Mouse (Mus musculus): ENCODE data around the gene Zc3h7a. TPM values are rescaled to one million over a fixed set of nuclear protein-coding genes. Genes with fewer than 3 reads are reported as not detected.

The Zc3h7a gene
- polyA plus RNA-seq (2016; fragmentation: Nextera tagmentation; extraction: Ambion mirVana) = 103 and 106 TPM in 2 replicates

DNA sequence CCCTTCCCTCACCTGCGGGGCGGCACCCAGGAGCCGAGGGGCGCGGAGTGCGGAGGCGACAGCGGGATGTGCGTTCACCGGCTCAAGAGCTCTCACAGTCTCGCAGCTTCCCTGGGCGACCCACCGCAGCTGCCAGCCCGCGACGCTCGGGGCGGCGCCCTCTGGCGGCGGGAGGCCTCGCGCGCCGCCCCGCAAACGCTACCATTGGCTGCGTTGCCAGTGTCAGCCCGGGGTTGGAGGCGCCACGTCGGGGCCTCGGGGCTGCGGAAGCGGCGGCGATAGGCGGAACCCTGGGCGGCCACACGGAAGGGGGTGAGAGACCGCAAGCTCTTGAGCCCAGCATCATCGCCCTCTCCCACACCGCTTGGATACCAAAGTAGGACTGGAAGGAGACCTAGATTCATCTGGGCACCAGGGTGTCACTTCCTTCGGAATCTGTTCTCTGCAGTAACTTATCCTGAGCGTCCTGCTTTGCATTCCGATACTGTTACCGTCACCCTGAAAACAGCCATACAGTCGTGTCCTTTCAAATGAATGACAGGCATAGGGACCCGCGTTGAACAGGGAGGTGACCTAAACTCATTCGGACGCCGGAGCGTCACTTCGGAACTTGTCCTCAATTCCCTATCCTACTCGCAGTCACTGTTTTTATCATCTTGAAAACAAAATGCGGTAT, at the start of gene Zc3h7a:
Zc3h7a (minus strand) TSS at position 186 of the 676 bp plus-strand sequence.
- Histone ChIP-seq H3K9me3 (no peaks in the 10 kb centered on the region), H3K9ac (replicated peaks) (peak within 1 kb of the TSS; percentile 83), H3K4me1 (peaks cover 14% of the 10 kb centered on the region), H3K27ac (replicated peaks) (peak within 1 kb of the TSS; percentile 90), H3K4me3 (peak within 1 kb of the TSS; percentile 93), H3K36me3 (no peaks in the 10 kb centered on the region), H3K27me3 (peaks cover 12% of the 10 kb centered on the region; the same call in 1 of the 2 replicates), H3K4me2 (replicated peaks) (peak within 1 kb of the TSS; percentile 77)
- ATAC-seq (ENCODE audit: low FRiP score, low read depth) = peak; percentile 95
- under 1% methylated on average over 52 of the region's 57 CpGs for WGBS

GRCm38 (mm10) chr16:11217801-11218200, 41.6 kb upstream of the Zc3h7a start:
- H3K9me3 ChIP-seq = no peaks in the 10 kb centered on the region
- H3K9ac ChIP-seq (replicated peaks) = no peak overlapping the region
- H3K4me3 ChIP-seq = no peak overlapping the region
- H3K4me2 ChIP-seq (replicated peaks) = no peak overlapping the region
- no peaks in the 10 kb centered on the region for H3K27me3 ChIP-seq
- peaks cover 77% of the 10 kb centered on the region for H3K36me3 ChIP-seq
- no peak for ATAC-seq (ENCODE audit: low FRiP score, low read depth)
- 84% methylated on average over 3 of the region's 3 CpGs for WGBS
- H3K27ac ChIP-seq (replicated peaks) = no peak overlapping the region
- H3K4me1 ChIP-seq = no peaks in the 10 kb centered on the region

DNA sequence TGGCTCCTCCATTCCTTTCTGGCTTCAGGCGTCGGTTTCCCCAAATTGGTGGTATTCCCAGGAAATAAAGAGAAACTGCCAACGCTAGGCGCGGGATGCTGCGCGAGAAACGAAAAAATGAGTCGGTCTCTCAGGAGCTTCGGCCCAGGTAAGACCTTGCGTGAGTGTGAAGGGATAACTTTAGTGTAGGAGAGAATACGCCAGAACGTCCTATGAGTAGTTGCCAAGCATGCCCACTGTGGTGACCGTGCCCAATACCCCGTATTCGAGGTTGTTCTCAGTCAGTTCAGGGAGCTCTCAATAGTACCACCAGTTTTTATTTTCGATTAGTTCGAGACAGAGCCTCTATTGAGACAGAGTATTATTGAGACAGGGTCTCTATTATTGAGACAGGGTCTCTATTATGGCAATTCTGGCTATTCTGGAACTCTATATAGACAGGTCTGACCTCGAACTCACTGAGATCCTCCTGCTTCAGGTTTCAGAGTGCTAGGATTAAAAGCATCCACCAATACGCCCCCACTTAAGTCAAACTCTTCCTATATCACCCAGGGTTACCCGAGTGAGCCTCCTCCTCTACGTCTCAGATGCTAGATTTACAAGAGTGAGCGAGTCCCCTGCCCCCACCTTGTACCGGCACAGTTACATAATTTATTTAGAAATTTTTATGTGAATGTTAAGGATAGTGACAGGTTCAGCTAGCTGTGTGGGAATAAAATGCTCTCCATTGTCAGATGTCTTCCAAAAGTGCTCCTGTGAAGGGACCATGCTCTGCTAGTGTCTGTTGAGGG, 27.6 kb upstream of the Zc3h7a start:
- peak overlapping the region; percentile 92 for H3K9ac ChIP-seq (replicated peaks)
- H3K27me3 ChIP-seq = no peaks in the 10 kb centered on the region
- WGBS = 11% methylated on average over 24 of the region's 24 CpGs
- ATAC-seq (ENCODE audit: low FRiP score, low read depth) = peak; percentile 27; the same call in 1 of the 2 replicates
- peaks cover 29% of the 10 kb centered on the region for H3K4me1 ChIP-seq
- H3K27ac ChIP-seq (replicated peaks) = peak overlapping the region; percentile 80; the same call in 1 of the 2 replicates
- H3K4me2 ChIP-seq (replicated peaks) = peak overlapping the region; percentile 89
- peak overlapping the region; percentile 95 for H3K4me3 ChIP-seq
- peaks cover 44% of the 10 kb centered on the region for H3K36me3 ChIP-seq
- no peaks in the 10 kb centered on the region for H3K9me3 ChIP-seq

DNA sequence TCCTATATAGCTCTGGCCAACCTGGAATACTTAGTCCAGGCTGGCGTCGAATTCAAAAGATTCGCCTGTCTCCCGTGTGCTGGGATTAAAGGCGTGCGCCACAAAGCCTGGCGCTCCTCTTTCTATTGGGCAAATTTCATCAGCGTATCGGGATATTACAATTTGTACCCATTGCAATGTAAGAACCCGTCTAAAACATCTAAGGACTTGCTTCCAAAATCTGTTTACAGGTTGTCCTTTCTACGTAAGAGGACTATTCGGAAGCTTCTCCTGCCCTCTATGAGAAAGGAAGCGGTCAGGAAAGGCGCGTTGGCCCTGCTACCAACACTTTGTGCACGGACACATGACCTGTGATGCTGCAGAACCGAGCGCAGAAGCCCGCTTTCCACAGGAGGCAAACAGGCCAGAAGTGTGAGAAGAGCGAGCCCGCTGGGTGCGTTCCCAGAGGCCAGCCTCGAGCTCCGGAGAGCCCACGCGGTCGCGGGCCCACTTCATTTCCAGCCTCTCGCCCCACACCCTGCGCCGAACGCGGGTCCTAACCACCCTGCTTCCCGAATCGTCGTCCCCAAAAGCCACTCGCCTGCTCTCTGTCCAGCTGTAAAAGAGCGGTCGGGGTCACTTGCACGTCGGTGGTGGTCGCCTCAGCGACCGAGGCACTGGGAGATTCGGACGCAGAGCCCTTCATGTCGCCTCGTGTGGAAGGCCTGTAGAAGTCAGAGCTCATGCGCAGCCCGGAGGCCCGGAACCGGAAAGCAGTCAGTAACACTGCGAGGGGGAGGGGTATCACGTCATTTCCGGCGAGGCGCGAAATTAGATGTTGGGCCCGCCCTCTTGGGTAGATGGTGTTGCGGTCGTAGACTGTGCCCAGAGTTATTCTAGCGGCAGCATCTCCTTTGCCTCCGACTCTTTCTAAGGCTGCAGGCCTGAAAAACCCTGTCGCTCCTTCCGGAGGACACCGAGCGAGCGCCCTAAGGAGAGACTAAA, 26.7 kb upstream of the Zc3h7a start, which contains the start of gene Rsl1d1:
Rsl1d1 (minus strand) TSS at position 761 of the 984 bp plus-strand sequence.
- Histone ChIP-seq H3K4me2 (replicated peaks) (peak within 1 kb of the TSS; percentile 89), H3K36me3 (peaks cover 48% of the 10 kb centered on the region), H3K9ac (replicated peaks) (peak within 1 kb of the TSS; percentile 92), H3K4me3 (peak within 1 kb of the TSS; percentile 95), H3K27ac (replicated peaks) (peak within 1 kb of the TSS; percentile 80), H3K9me3 (no peaks in the 10 kb centered on the region), H3K27me3 (no peaks in the 10 kb centered on the region), H3K4me1 (peaks cover 29% of the 10 kb centered on the region)
- peak; percentile 98 for ATAC-seq (ENCODE audit: low FRiP score, low read depth)
- under 1% methylated on average over 67 of the region's 68 CpGs for whole genome bisulfite sequencing

GRCm38 (mm10) chr16:11201740-11202394, 25.7 kb upstream of the Zc3h7a start:
- peaks cover 29% of the 10 kb centered on the region for H3K4me1 ChIP-seq
- no peaks in the 10 kb centered on the region for H3K9me3 ChIP-seq
- H3K27me3 ChIP-seq = no peaks in the 10 kb centered on the region
- H3K27ac ChIP-seq (replicated peaks) = no peak overlapping the region
- peak overlapping the region; percentile 95 for H3K4me3 ChIP-seq
- H3K4me2 ChIP-seq (replicated peaks) = peak overlapping the region; percentile 89
- H3K9ac ChIP-seq (replicated peaks) = 0 out of 2 replicates have a peak overlapping the region, but pooled peaks have one; percentile 92
- H3K36me3 ChIP-seq = peaks cover 50% of the 10 kb centered on the region
- no peak for ATAC-seq (ENCODE audit: low FRiP score, low read depth)
- WGBS = 75% methylated on average over 6 of the region's 6 CpGs

- Histone ChIP-seq H3K36me3 (peaks cover 63% of the 10 kb centered on the region), H3K4me3 (no peak overlapping the region)
- WGBS = 87% methylated on average over 3 of the region's 3 CpGs
Measured at GRCm38 (mm10) chr16:11200247-11200646, 24.1 kb upstream of the Zc3h7a start.

DNA sequence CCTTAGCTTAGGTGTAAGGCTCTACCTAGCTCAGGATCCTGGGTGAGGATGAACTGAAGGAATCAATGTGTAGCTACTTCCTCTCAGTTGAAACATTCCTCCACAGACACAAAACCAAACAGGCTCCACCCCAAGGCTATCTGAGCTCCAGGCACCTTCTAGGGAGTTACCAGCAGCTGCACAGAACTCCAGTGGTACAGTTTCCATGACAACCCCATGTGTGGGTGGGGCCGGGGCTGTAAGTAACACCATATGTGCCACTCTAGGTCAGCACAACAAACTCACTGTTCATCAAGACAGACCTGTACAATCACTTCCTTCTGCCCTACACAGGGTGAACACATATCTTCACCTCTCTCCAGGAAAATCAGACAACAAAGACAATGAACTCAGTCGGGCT, 22.3 kb upstream of the Zc3h7a start:
- no peak overlapping the region for H3K9ac ChIP-seq (replicated peaks)
- no peak overlapping the region for H3K4me2 ChIP-seq (replicated peaks)
- H3K27ac ChIP-seq (replicated peaks) = no peak overlapping the region
- peaks cover 81% of the 10 kb centered on the region for H3K36me3 ChIP-seq
- 74% methylated on average over 2 of the region's 2 CpGs for WGBS
- no peak for ATAC-seq (ENCODE audit: low FRiP score, low read depth)
- H3K9me3 ChIP-seq = no peaks in the 10 kb centered on the region
- H3K4me3 ChIP-seq = no peak overlapping the region
- peaks cover 13% of the 10 kb centered on the region for H3K4me1 ChIP-seq
- no peaks in the 10 kb centered on the region for H3K27me3 ChIP-seq

More at GRCm38 (mm10) chr16:11200247-11200646, 24.1 kb upstream of the Zc3h7a start:
- H3K4me2 ChIP-seq (replicated peaks) = no peak overlapping the region
- H3K27ac ChIP-seq (replicated peaks) = no peak overlapping the region
- no peaks in the 10 kb centered on the region for H3K27me3 ChIP-seq
- no peak overlapping the region for H3K9ac ChIP-seq (replicated peaks)
- ATAC-seq (ENCODE audit: low FRiP score, low read depth) = no peak
- H3K9me3 ChIP-seq = no peaks in the 10 kb centered on the region
- H3K4me1 ChIP-seq = peaks cover 29% of the 10 kb centered on the region

- no peak for ATAC-seq (ENCODE audit: low FRiP score, low read depth)
- Histone ChIP-seq H3K27ac (replicated peaks) (no peak overlapping the region), H3K27me3 (no peaks in the 10 kb centered on the region), H3K36me3 (peaks cover 95% of the 10 kb centered on the region), H3K9ac (replicated peaks) (no peak overlapping the region), H3K4me3 (no peak overlapping the region), H3K4me1 (peaks cover 11% of the 10 kb centered on the region), H3K4me2 (replicated peaks) (no peak overlapping the region), H3K9me3 (no peaks in the 10 kb centered on the region)
- WGBS = 88% methylated on average over 4 of the region's 4 CpGs
Measured at GRCm38 (mm10) chr16:11197052-11197451, 20.9 kb upstream of the Zc3h7a start.

GRCm38 (mm10) chr16:11193231-11193630, 17.0 kb upstream of the Zc3h7a start:
- no peak overlapping the region for H3K4me2 ChIP-seq (replicated peaks)
- no peak overlapping the region for H3K4me3 ChIP-seq
- no peak for ATAC-seq (ENCODE audit: low FRiP score, low read depth)
- no peaks in the 10 kb centered on the region for H3K27me3 ChIP-seq
- no peaks in the 10 kb centered on the region for H3K4me1 ChIP-seq
- no peak overlapping the region for H3K27ac ChIP-seq (replicated peaks)
- H3K9me3 ChIP-seq = no peaks in the 10 kb centered on the region
- WGBS = 95% methylated on average over 2 of the region's 2 CpGs
- peaks cover 67% of the 10 kb centered on the region for H3K36me3 ChIP-seq
- no peak overlapping the region for H3K9ac ChIP-seq (replicated peaks)

- Histone ChIP-seq H3K4me3 (no peak overlapping the region), H3K27ac (replicated peaks) (no peak overlapping the region), H3K9ac (replicated peaks) (no peak overlapping the region), H3K4me1 (no peaks in the 10 kb centered on the region), H3K36me3 (peaks cover 37% of the 10 kb centered on the region), H3K27me3 (no peaks in the 10 kb centered on the region), H3K9me3 (no peaks in the 10 kb centered on the region), H3K4me2 (replicated peaks) (no peak overlapping the region)
- no peak for ATAC-seq (ENCODE audit: low FRiP score, low read depth)
- WGBS = 91% methylated on average over 7 of the region's 7 CpGs
Measured at GRCm38 (mm10) chr16:11190150-11190549, 14.0 kb upstream of the Zc3h7a start.

DNA sequence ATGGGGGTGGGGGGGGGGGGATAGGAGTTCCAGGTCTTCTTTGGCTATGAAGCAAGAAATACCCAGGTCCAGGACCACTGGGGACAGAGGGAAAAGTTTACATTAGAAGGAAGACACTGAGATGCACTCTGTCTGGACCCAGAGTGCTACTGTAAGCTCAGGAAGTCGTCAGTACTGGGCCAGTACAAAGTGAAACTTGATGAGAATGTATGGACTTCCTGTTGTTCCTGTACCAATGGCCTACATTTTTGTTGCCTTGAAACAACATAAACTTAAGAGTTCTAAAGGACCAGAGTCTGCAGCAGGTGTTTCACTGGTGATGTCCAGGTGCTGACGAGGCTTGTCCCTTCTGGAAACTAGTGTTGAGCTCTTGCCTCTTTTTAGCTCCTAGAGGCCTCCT, 1.2 kb upstream of the Zc3h7a start:
- Histone ChIP-seq H3K9me3 (no peaks in the 10 kb centered on the region), H3K27ac (replicated peaks) (no peak overlapping the region), H3K27me3 (peaks cover 12% of the 10 kb centered on the region; the same call in 1 of the 2 replicates), H3K9ac (replicated peaks) (no peak overlapping the region), H3K4me3 (no peak overlapping the region), H3K36me3 (no peaks in the 10 kb centered on the region), H3K4me2 (replicated peaks) (no peak overlapping the region), H3K4me1 (peaks cover 14% of the 10 kb centered on the region)
- 71% methylated on average over 2 of the region's 2 CpGs for WGBS
- ATAC-seq (ENCODE audit: low FRiP score, low read depth) = no peak

Data from midbrain, embryonic 12.5 days (tissue).